Mouse (Mus musculus): ENCODE data around the gene Sdr9c7.
"Not testable (repeated sequence)": the region's sequence is repeated elsewhere in the genome, so short reads cannot be mapped to it uniquely, and the experiment has no call there.

Sdr9c7 gene

DNA sequence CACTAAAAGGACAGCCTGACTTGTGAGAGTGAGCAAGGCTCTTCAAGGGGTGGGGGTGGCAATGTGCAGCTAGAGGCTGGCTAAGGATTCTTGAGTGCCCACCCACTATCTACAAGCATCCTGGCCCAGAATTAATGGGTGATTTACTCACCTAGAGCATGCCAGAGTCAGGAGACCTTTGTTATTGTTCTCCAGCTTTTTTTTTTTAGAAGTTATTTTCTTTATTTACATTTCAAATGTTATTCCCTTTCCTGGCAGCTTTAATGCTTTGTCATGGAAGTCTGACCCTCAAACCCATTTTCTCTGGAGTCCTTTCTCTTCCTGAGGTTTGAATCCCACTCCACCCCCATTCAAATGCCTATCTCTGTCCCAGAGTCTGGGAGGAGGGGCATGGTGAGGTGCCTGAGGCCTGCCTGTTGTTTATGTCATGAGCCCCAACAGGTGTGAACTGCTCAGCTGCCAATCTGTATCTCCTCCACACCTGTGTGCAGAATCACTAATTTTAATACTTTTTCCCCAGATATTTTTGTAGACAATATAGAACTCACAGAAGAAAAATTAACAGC, 9.2 kb downstream of the Sdr9c7 start:
- no peak for DNase-seq

DNA sequence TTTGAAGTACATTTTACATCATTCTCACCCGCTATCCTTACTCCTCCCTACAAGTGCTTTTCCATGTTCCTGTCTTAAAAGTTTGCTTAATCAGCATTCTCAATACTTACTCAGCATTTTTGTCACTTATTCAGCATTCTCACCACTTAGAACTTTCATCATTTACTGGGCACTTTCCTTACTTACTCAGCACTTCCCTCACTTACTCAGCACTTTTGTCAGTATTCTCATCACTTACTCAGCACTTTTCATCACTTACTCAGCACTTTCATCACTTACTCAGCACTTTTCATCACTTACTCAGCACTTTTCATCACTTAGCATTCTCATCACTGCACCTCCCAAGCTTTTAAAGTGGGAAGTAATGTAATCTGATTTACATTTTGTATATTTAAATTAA, 17.3 kb downstream of the Sdr9c7 start:
- DNase-seq: no peak

DNA sequence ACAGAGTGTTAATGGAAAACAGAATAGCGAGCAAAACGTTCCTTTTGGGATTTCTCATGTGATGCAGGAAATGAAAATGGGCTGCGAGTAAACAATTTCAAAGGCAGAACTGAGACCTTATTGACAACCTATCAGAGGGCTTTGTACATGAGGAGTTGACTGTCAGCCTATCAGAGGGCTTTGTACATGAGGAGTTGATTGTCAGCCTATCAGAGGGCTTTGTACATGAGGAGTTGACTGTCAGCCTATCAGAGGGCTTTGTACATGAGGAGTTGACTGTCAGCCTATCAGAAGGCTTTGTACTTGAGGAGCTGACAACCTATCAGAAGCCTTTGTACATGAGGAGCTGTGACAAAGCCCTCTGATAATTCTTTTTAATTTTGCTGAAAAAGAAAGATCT, 18.9 kb downstream of the Sdr9c7 start:
- not testable (repeated sequence) for DNase-seq

DNA sequence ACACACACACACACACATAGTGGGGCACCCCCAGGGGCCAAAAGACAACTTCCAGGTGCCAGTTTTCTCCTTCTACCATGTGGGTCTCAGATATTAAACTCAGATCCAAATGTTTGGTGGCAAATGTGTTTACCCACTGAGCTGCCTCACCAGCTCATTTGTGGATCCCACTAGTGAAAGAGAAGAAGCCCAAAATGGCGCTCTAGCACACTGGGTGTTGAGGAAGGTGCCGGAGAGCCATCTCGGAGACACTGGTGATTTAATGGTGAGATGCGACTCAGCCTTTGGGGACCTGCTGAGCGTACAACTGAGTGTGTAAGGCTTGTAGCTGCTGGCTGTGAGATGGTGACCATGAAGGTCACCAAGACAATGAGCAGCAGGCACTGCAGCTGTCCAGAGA, 19.3 kb downstream of the Sdr9c7 start:
- DNase-seq: no peak

DNA sequence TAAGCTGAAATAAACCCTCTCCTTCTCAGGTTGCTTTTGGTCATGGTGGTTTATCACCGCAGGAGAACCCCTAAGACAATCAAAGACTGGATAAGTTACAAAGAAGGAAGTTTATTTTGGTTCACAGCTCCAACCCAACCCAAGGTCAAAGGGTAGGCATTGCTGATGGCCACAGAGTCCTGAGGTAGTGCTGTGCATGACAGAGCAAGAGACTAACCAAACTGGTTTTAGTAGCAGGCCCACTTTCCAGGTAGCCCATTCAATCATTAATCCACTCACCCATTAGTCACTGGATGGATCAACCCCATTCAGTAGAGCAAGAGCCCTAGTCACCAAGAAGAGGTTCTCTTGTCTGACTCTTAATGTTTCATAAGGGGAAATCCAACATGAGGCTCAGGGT, 23.9 kb downstream of the Sdr9c7 start:
- no peak for DNase-seq

DNA sequence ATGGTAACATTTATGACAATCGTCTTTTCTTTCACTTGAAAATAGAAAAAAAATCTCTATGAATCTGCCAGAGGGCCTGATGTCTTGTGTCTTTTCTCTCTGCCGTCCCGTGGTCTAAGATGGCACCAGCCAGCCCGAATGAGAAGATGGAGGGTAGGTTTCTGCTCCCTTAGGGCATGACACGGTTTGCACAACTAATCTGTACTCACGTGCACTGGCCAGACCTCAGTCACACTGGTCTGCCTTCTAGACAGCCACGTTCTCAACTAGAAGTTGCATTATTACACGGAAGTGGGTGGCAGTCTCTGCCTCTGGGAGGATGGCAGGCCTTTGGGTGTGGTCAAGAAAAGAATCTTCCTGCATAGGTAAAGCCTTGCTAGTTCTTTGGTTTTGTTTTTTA, 24.7 kb downstream of the Sdr9c7 start:
- no peak for DNase-seq

DNA sequence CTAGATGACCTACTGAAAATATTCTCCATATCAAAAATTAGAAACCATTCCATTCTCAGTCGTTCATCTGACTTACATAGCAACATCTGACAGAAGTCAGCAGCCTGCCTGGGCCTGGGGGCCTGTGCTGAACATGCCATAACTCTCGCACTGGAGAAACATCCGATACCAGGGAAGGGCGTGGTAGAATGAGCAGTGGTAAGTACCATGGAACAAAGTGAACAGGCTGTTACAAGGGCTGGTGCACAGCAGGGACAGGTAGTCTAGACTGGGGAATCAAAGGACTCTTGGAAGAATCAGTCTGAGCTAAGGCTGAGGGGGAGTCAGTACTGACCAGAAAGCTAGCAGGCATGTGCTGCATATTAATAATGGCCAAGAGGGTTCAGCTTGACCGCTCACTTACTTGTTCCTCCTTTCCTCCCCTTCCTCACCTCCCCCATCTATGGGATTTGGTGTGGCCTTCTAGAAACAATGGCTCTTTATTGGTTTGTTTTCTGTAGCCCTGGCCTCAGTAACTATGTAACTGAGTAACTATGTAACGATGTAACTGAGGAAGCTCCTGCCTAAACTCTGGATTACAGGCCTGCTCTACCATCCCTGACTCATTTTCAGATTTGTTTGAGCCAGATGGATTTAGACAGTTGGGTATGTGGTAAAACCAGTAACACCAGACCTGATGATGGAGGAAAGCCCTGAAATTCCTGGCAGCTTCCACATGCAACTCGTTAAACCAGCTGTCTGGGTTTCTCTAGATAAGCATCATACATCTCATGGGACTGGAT, 26.5 kb downstream of the Sdr9c7 start:
- DNase-seq: no peak

DNA sequence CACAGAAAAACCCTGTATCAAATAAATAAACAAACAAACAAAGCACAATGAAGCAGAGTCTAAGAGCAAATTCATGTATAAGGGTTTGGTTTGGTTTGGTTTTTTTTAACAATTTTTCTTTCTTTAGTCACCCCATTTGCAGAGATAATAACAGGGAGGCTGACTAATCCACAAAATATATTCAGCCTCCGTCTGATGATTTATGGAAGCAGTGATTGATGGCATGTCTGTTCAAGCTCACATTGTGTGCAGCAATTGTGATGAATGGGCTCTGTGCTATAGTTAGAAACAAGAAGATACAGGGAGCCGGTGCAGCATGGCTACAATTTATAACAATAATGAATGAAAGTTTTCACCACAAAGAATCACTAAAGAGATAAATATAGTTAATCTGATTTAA, 29.4 kb downstream of the Sdr9c7 start:
- no peak for DNase-seq

DNA sequence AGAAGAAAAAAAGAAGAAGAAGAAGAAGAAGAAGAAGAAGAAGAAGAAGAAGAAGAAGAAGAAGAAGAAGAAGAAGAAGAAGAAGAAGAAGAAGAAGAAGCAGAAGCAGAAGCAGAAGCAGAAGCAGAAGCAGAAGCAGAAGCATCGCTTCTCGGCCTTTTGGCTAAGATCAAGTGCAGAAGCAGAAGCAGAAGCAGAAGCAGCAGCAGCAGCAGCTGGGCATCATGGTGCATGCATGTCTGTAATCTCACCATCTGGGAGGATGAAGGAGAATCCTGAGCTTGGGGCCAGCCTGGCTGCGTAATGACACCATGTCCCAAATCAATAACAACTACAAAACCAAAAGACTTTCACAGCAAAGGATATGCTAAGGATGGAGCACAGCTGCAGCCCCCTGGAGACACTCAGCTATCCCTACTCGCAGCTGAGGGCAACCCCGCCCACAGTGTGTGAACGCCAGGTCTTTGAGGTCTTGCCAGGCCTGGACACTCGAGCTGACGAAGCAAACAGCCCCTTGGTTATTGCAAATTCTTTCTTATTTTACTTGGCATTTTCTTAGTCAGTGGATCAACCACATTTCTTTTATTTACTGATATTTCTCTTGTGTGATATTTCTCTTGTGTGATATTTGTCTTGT, 34.1 kb downstream of the Sdr9c7 start:
- DNase-seq: no peak

DNA sequence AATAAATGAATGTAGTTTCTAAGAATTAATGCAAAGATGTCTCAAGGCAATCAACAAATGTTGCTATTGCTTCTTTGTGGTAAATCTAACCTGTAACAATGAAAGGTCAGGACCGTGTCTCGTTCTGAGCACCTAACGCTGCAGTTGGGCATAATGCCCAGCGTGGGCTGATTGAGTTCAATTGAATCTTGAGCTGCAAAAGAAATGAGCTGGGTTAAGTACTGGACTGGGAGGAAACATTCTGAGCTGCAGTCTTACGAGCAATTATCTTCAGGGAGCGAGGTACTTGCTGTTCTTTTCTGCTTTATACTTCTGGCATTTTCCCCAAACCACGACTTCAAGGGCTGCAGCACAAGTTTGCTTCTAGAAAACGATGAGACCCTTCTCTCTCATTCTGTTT, 38.0 kb downstream of the Sdr9c7 start:
- peak; percentile 22 for DNase-seq

DNA sequence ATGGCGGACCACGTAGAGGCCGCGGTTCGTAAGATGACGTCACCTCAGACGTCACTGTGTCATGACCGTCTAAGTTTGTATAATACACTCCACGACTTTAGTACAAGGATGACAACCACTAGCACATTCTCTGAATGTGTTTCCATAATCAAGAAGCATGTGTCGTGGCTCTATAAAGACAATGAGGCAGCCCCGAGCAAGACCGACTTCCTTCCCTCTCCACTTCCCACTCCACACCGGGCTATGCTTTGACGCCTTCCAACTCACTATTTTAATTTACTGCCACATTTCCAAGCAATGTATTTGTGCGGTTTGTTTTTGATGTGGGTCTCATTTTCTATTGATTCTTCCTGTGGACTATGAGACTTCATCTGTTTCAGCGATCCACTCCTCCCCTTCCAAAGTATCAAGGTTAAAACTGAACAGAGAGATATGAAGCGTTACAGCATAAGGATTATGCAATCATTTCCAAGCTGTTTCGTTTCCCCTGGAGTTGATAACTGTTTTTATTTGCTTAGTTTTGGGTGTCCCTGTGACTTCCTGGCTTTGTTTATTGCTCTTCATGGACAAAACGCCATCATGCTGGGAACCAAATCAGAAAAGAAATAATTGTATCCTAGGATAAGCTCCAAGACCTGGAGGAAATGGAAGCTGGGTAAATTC, 38.6 kb downstream of the Sdr9c7 start:
- DNase-seq: peak; percentile 56

DNA sequence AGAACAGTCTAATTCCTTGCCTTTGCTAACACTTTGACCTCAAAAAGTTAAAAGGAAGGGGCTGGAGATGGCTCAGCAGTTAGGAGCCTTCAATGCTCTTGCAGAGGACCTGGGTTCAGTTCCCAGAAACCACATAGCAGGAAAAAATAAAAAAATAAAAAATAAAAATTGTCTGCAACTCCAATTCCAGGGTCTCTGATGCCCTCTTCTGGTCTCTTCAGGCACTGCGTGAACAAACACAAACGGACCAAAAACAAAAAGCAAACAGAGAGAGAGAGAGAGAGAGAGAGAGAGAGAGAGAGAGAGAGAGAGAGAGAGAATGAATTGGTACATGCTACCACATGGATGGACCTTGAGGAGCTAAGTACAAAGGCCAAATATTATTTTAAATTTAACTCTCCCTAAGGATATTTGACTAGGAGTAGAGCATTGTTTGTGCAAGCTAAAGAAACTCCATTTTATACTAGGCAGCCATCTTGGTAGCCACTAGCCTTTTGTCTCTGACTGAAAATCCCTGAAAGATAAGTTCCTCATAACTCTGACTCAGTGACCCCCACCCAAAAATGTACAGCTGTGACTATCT, 39.2 kb downstream of the Sdr9c7 start:
- peak; percentile 81 for DNase-seq

DNA sequence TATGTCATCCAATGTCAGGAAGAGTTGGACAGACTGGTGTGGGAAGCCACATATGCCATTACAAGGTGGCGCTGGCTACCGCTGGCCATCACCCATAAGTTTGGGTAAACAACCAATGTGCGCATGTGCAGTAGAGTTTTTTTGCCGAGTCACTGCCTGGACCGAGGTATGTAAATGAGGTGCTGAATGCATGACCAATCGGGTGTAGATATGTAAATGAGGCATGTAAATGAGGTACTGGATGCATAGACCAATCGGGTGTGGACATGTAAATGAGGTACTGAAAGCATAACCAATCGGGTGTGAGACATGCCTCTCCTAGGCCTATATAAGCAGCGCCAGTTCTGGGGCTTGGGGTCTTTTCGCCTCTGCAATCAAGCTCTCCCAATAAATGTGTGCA, 41.3 kb downstream of the Sdr9c7 start:
- not testable (repeated sequence) for DNase-seq

DNA sequence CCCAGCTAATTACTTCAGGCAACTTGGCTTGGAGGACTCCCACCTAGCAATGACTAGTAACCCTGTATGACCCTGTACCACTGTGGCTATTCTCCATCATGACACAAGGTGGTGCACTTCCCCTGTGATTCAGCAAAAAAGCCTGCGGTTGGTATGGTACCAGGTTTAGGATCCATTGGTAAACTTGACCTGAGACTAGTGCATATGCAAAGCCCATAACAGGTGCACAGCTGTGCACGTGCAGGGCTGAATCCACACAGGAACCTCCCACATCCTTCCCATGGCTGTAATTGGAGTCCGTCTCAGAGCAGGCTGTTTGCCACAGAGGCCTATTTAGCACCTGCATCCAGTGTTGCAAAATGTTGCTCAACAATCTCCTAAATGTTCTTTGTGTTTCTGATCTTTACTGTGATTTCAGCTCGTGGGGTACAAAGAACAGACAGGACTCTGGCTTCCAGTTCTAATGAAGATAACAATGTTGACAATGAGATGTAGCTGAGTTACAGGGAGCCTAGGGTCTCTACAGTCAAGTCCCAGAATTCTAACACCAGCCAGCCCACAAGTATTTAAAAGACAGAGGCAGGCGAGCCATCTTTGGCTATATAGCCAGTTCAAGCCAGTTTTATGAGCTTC, 47.2 kb downstream of the Sdr9c7 start:
- DNase-seq: peak; percentile 73

DNA sequence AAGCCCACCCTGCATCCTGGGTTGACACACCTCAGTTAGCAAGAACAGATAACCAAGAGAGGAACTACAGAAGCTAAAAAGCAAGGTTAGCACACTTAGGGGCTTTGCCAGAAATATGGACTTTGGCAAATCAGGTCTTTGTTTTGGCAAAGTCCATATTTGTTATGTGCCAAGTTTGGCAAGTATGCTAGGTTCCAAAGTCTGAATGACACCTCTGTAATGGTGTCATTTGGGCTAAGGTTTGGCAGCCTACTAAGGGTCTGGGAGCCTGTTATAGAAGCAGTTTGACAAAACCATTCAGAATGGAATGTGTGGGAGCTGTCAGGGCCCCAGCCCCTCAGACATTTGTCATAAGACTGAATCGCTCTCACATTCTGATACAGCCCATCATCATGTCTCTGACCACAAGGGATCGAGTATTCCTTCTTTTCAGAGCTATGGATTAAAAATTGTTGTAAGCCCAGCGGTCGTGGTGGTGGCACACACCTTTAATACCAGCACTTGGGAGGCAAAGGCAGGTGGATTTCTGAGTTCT, 51.3 kb downstream of the Sdr9c7 start:
- peak; percentile 79 for DNase-seq

DNA sequence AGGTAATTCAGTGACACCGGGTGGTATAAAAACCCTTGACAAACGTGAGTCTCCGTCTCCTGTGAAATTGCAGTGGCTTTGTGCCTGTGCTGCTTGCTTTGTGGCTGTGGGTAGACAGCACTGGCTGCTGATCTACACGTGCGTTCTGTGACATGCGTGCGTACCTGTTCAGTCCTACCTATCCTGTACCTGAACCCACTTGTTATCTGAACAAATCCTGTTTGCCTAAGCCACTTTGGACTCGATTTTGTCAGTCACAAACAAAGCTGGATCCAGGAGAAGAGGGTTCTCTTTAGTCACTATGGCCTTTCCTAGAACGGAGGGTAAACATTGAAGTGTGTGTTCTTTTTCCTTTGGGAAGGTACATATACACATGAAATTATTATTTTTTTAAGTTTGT, 53.1 kb downstream of the Sdr9c7 start:
- DNase-seq: no peak

DNA sequence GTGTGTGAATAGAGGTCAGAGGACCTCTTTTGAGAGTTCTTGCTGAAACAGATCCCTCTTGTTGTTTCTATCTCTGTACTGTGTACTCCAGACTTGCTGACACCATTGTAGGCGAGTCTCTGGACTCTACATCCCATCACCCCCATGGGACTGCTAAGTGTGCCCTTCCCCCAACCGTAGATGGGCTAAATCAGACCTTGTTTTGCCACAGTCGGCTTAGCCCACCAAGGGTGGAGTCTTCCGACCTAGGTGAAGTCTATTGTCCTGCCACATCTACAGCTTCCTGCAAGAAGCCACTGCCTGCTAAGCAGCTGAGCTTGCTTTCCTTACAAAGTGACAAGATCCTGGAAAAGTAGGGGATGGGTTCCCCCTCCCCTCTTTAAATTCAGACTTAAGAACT, 53.5 kb downstream of the Sdr9c7 start:
- no peak for DNase-seq

DNA sequence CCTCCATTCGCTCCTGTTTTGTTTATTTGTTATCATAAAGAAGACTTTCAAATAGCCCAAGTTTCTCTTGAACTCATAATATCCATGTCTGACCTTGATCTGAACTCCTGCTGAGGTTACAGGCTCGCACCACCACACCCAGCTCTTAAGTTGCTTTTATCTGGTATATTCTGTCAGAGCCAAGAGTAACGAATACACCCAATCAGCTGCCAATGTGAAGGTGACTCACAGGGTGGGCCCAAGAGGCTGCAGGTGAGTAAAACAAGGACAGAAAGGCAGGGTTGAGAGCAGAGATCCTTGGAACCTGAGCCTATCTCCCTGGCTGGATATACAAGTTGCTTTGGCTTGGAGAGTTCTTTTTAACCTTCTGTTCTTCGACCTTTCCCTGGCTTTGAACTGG, 56.7 kb downstream of the Sdr9c7 start:
- DNase-seq: no peak

DNA sequence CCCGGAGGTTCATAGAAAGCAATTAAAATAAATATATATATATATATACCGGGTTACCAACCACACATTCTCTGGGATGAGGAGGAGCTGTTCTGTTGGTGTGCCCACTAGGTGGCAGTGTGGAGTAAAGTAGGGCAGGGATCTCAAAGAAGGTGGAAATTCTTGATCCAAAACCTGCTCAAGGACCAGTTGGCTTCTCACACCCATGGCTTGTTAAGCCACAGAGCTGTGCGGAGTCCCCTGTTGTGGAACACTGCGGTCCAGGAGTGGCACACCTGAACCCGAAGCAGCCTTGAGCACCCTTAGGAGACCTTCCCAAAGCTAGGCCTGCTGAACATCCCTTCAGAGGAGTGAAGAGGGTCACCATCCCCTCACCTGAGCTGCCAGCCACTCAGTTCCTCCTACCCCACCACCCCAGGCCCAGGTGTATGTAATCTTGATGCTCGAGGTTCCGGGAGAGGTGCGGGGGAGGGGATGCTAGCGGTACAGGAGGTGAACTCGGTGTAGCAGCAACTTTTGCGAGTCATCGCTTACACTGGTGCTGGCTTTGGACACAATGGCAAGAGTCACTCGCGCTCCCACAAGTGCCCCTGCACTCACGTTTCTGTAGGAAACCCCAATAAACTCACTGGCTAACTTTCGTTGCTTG, 58.0 kb downstream of the Sdr9c7 start:
- DNase-seq: peak; percentile 77

DNA sequence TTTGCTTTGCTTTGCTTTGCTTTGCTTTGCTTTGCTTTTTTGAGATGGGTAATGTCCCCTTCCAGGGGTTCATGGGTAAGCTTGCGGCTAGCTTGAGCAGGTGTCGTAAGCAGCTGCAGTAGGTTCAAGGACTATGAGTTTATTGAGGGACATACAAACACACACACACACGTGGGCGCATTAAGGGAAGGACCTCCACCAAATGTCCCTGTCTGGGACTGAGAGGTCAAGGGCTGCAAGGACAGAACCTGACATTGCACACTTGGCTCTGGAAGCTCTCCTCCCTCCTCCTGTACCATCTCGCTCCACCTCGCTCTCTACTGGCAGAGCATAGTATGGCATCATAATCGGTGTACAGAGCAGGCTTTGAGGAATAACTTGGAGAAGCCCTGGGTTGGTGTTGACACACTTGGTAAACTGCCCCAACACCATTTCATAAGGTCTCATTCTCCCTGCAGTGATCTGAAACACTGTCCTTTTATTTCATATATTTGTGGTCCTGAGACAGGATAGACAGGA, 60.9 kb downstream of the Sdr9c7 start:
- DNase-seq: no peak
